Mouse (Mus musculus) CD4-positive helper T cell, adult 2 months (primary cell): ENCODE measurements around the gene Polq.

Experiments
- DNase-seq: peaks from one replicate; pipeline ENCODE4 v3.0.0-alpha.2; 2012; ENCODE audit warnings: low read depth, missing footprints, low spot score

The Polq gene

DNA sequence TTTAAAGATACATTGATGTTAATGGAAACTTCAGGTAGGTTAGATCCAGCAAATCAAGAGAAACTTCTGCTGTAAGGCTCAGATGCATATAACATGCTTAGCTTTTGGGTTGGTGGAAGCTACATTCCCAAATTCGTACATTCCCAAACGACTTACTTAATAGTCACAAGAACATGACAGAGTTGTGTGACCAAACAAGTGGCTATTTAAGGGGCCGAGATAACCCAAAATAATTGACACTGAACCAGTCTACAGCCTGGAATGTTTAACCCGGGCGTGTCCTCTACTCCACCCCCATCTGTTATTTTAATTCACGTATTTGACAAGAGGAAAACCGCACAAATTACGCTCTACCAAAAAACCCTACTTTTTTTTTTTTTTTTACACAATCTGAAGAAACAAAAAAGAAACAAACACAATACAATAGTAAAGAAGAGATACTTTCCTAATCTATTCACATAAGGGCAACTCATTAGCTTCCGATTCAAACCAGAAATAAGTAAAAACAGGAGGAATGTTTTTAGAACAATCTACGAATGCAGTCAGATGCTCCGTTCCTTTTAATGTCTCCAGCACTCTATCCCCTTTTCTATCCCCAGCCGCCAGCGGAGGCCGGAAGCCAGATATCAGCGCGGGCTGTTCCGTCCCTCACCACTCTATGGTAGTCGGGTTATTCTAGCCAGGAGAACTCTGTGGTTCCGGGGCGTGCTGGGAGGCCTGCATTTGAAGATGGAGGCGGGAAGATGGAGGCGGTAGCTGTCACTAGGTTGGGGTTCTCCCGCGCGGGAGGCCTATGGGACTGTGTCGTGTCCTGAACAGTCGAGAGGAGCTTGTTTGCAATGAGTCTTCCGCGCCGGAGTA, at the start of gene Polq:
Gene Polq, plus strand, starts transcription at position 726 of the 861 bp plus-strand sequence.
- DNase-seq = peak; percentile 94

GRCm38 (mm10) chr16:36963415-36963814, 48.2 kb upstream of the Polq start:
- DNase-seq = no peak

- no peak for DNase-seq
Observed at GRCm38 (mm10) chr16:36979127-36979526, 32.5 kb upstream of the Polq start.

DNA sequence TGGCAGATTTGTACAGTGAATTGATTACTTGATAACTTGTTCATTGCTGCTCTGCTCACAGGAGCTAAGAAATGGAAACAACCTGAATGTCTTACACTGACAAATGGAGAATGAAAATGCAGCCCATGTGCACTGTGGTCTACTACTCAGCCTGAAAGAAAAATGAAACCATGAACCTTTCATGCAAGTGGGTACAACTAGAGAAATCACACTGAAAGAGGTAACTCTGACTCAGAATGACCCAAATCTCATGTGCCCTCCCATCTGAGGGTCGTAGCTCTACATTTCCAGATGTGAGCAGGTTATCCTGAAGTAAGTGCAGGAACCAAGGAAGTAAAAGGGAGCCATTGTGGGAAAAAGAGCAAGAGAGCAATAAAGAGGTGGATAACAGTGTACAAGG, 27.8 kb upstream of the Polq start:
- no peak for DNase-seq

DNA sequence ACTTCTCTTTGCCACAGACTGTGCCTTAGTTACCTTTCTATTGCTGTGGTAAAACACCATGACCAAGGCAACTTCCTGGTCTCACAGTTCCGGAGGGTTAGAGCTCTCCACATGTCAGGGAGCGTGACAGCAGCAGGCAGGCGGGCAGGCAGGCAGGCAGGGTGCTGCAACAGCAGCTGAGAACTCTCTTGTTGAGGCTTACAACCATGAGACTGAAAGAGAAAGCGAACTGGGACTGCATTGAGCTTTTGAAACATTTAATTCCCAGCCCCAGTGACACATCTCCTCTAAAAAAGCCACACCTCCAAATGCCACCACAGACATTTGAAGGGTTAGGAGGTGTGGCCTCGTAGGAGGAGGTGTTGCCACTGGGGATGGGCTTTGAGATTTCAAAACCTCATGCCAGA, 25.9 kb upstream of the Polq start:
- DNase-seq = peak; percentile 67

- no peak for DNase-seq
Observed at GRCm38 (mm10) chr16:36987399-36987798, 24.2 kb upstream of the Polq start.

DNA sequence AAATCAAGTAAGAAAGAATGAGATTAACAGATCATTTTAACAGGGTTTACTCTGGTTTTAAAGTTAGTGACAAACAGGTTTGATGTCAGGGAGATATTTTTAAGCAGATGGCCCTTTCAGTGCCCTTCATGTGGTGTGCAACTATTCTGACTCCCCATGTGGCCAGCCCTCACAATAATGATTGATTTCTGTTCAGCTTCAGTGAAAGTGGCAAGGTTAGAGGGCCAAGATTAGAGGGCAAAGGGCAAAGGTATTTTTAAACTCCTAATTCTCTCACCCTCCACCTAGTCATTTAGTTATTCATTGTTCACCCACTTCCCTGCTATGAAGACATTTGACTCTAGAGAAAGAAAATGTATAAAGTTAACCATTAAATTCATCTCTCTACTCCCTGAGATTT, 23.5 kb upstream of the Polq start:
- no peak for DNase-seq

- DNase-seq = peak; percentile 11
Observed at GRCm38 (mm10) chr16:36989493-36989892, 22.1 kb upstream of the Polq start.

DNA sequence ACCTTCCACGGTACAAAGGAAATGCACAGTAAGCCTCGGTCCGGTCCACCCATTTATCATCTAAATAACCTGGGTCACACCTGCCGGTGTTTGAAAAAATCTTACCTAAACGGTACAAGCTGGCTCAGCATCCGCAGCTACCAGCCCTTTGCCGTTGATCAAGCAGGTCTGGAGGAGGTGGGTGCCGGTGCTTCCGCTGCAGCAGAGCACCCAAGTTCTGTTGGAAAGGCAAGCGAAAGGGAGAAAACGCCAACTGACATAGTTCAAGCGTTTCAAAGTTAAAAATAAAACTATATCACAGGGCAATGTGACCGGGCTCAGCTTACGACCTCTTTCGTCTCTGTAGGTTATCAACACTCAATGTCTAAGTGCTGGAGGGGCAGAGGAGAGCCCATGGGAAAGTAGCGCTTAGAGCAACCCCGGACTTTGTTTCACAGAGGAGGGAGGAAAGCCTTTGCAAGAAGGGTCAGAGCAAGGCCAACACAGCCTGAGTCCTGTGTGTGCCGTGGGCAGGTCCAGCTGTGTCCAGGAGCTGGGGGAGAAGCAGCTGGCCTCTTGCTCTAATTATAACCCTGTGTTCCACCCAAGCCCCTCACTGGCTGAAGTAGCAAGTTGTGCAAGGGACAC, 21.5 kb upstream of the Polq start, which contains the start of gene Fbxo40:
Gene Fbxo40, minus strand, starts transcription at position 469 of the 627 bp plus-strand sequence.
- no peak for DNase-seq

DNA sequence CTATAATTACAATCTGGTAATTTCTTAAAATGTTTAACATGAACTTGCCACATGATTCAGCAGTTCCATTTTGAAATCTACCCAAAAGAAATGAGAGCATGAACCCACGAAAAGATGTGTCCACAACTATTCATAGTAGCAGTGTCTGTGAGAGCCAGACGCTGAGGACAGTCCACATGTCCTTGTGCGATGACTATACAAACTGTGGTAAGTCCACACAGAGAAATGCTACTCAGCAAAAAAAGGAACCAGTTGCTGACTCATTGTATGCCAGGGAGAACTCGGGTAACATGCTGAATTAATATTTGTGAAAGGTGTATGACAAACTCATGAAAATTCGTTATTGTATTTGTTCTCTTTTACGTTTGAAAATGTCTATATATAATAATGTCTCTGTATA, 13.9 kb upstream of the Polq start:
- DNase-seq = no peak

DNA sequence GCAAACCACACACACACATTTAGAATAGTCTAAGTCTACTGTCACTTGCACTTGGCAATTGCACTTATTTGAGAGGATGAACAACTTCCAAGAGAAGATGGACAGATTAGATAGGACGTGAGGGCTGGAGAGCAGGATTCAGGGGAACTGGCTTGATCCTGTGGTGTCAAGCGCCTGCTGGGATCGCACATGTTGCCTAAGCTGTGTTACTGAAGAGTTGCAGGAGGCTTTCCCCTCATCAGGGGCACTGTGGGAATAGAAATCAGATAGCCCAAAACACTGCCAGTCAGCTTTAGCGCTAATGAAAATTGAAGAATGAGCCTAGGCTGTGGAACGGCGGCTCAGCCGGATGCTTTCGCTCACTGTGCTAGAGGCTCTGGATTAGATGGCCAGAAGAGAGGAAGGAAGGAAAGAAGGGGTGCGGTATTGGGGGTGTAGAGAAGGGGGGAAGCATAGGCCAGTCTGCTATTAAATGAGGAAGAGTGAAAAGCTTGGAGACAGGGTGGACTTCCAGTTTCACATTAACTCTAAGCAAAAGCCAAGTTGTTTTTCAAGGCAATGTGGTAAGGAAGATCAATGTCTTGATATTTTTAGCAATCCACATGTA, 12.1 kb upstream of the Polq start:
- no peak for DNase-seq

GRCm38 (mm10) chr16:37009262-37009661, 2.3 kb upstream of the Polq start:
- peak; percentile 18 for DNase-seq

DNA sequence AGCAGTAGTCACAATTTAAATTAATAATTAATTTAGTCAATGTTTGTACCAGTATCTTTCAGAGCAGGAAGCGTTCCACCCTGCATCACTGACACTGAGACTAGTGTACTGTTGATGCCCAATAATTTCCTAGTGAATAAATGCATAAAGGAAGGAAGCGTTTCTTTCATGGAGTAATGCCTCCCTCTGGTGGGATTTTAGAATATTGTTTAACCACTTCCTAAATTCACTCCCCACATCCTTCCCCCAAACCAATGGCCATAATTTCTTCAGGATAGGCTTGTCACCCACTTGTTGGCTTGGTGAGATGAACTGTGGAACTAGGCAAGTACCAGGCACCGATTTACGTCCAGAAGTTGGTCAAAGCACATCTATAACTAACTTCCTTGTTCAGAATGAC, 1.2 kb upstream of the Polq start:
- peak; percentile 62 for DNase-seq

DNA sequence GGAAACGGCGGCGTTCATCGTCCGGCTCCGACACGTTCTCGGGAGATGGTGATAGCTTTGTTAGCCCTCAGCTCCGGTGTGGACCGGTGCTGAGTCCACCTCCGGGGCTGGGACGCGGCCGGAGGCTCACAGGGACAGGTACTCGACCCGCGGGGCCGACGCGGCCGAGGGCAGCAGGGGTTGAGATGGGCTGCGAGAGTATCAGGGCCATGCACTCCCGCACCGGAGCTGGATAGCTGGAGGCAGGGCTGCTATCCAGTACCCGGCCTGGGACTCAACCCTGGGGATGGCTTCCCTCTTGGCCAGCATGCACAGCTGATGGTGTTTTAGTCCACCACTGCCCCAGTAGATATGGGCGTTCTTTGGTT, 320 bp downstream of the Polq start:
- no peak for DNase-seq

- no peak for DNase-seq
Observed at GRCm38 (mm10) chr16:37012336-37012735, 750 bp downstream of the Polq start.

DNA sequence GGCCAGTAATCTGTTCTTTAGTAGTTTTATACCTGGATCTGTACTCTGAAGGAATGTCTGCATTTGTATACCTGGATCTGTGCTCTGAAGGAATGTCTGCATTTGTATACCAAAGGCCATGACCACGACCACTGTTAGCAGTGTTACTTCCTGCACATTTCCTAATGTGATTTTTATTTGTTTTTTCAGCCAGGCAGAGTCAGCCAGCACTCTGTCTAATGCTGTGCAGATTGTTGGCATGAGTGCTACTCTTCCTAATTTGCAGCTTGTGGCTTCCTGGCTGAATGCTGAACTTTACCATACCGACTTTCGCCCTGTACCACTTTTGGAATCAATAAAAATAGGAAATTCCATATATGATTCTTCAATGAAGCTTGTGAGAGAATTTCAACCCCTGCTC, 16.0 kb downstream of the Polq start:
- no peak for DNase-seq

- no peak for DNase-seq
Observed at GRCm38 (mm10) chr16:37031996-37032395, 20.4 kb downstream of the Polq start.

DNA sequence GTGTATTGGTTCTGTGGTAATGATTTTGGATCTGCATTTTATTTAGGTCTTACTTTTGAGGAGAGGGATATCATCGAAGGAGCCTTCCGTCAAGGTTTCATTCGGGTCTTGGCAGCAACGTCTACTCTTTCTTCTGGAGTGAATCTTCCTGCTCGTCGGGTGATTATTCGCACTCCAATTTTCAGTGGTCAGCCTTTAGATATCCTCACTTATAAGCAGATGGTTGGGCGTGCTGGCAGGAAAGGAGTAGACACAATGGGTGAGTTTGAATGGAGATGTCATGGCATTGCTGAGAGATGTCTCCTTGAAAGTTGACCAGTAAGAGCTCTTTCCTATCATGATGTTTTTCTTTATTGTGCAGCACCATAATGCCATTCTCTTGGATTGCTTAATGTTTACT, 23.2 kb downstream of the Polq start:
- no peak for DNase-seq

DNA sequence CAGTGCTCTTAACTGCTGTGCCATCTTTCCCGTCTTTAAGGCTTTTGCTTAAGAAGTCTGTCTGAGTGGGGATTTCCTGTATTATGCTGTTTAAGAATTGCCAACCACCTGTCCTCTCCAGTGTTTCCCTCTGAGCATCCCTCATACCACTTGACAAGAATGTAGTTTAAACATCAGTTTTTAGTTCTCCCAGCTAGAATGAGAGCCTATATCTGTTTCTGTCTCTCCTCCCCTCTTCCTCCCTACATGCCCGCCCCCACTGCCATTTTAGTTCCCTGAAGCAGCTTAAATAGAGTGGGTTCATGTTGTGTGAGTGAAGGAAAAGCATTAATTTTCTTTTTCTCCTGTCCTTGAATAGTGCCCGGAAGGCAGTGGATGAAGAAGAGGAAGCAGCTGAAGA, 48.0 kb downstream of the Polq start:
- no peak for DNase-seq

DNA sequence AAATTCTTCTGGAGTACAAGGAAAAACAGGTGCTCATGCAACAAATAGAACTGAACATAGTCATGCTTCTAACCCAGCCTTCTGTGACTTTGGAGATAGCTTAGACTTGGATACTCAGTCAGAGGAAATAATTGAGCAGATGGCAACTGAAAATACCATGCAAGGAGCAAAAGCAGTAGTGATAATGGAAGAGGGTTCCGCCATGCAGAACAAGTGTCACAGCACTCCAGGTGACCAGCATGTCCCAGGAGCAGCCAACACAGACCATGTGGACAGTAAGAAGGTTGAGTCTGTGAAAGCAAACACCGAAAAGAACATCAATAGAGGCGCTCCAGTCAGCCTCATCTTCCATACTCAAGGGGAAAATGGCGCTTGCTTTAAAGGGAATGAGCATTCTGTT, 49.7 kb downstream of the Polq start:
- DNase-seq = no peak

- DNase-seq = no peak
Observed at GRCm38 (mm10) chr16:37072354-37072753, 60.8 kb downstream of the Polq start.

GRCm38 (mm10) chr16:37089648-37090047, 78.1 kb downstream of the Polq start:
- no peak for DNase-seq
